Mouse (Mus musculus) monocyte, adult 5-6 weeks (primary cell): Measurements from ENCODE around the gene Srsf3. TPM values are rescaled to one million over a fixed set of nuclear protein-coding genes. Genes with fewer than 3 reads are reported as not detected.
"Not testable (repeated sequence)": the region's sequence is repeated elsewhere in the genome, so short reads cannot be mapped to it uniquely, and the experiment has no call there.

Experiments used
- ATAC-seq: fragments of 153-309, 156-312 bp; replicated peaks from 2 replicates; pipeline ENCODE4 v1.8.0; 2017; ENCODE audit warnings: mild to moderate bottlenecking; ENCODE audit not compliant: low TSS enrichment, insufficient number of reproducible peaks, severe bottlenecking, poor library complexity, low FRiP score
- total RNA-seq: library from RNA; stranded (forward); fragments of 200-1000, 200-491, 200-594 nt; gene quantifications from 3 replicates; pipeline ENCODE4 v1.2.3, GENCODE M21; 2017

The Srsf3 gene
- total RNA-seq, 1 experiment from 2014 or later, result 679 TPM

GRCm38 (mm10) chr17:29039351-29039750 is 6.9 kb downstream of the Srsf3 start:
- ATAC-seq, result no peak

- ATAC-seq, result not testable (repeated sequence)
Measured at GRCm38 (mm10) chr17:29041632-29042031, 9.2 kb downstream of the Srsf3 start.

GRCm38 (mm10) chr17:29042569-29042968 is 10.1 kb downstream of the Srsf3 start:
- no peak for ATAC-seq

GRCm38 (mm10) chr17:29043583-29043982 is 11.2 kb downstream of the Srsf3 start:
- ATAC-seq, result no peak

GRCm38 (mm10) chr17:29044146-29044924 is 11.9 kb downstream of the Srsf3 start:
- ATAC-seq, result no peak; the same call in 1 of the 2 replicates

- peak; percentile 38 for ATAC-seq
Measured at GRCm38 (mm10) chr17:29044925-29045319, 12.5 kb downstream of the Srsf3 start.

- no peak for ATAC-seq
Measured at GRCm38 (mm10) chr17:29045741-29046530, 13.5 kb downstream of the Srsf3 start.

GRCm38 (mm10) chr17:29046863-29047262 is 14.4 kb downstream of the Srsf3 start:
- ATAC-seq, result no peak

GRCm38 (mm10) chr17:29047697-29048514 is 15.5 kb downstream of the Srsf3 start:
- no peak for ATAC-seq

- peak; percentile 46; the same call in 1 of the 2 replicates for ATAC-seq
Measured at GRCm38 (mm10) chr17:29048748-29049507, 16.5 kb downstream of the Srsf3 start.

GRCm38 (mm10) chr17:29049508-29049889 is 17.1 kb downstream of the Srsf3 start:
- no peak for ATAC-seq

- ATAC-seq, result no peak
Measured at GRCm38 (mm10) chr17:29049923-29050322, 17.5 kb downstream of the Srsf3 start.

GRCm38 (mm10) chr17:29050791-29051190 is 18.4 kb downstream of the Srsf3 start:
- ATAC-seq, result no peak

GRCm38 (mm10) chr17:29053067-29053466 is 20.6 kb downstream of the Srsf3 start:
- ATAC-seq, result no peak

- no peak for ATAC-seq
Measured at GRCm38 (mm10) chr17:29053841-29054240, 21.4 kb downstream of the Srsf3 start.

GRCm38 (mm10) chr17:29054429-29054828 is 22.0 kb downstream of the Srsf3 start:
- no peak for ATAC-seq

- ATAC-seq, result no peak
Measured at GRCm38 (mm10) chr17:29055586-29055985, 23.2 kb downstream of the Srsf3 start.

- no peak for ATAC-seq
Measured at GRCm38 (mm10) chr17:29056207-29056606, 23.8 kb downstream of the Srsf3 start.
